Mouse (Mus musculus) v-Abl transformed pro-B cells (cell line): Measurements from ENCODE around the gene Ehd1.

ENCODE experiments used
- in situ Hi-C, 2 experiments: fragments of 400-800 bp; cut with MboI; formaldehyde crosslinking; loops; one replicate each; pipeline ENCODE4 v1.15.1; 2025; ENCODE audit not compliant: unreplicated experiment in 2 of 2

The Ehd1 gene

DNA sequence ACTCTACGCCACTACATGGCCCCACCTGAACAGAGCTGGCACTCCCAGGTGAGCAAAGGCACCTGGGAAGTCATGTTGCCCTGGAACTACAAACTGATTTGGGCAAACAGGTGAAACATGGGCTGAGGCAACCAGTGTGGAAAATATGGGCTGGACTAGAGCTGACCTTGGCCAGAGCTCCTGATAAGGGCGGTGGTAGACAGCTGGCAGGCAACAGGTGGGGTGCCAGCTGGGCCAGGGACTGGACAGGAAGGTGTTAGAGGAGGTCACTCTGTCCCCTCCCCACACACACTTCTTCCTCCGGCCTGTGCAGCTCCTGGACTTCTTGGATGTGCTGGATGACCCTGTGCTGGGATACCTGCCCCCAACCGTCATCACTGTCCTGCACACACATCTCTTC is 23.5 kb upstream of the Ehd1 start:
- in situ Hi-C loops, result no loop called here

DNA sequence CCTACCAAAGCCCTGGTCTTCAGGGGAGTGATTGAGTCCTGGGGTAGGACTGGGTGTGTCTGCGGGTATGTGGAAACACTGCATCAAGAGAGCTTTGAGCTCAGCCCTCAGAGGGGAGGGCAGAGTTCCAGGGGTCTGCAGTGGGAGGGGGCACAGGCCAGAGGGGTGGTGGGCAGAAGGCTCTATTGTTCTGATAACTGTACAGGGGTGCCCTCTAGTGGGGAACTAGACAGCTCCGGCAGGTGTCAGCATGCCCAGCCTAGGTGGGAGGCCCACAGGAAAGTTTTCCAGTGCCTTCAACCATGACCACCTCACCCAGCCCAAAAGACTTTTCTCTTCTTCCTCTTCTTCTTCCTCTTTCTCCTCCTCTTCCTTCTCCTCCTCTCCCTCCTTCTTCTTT is 16.1 kb upstream of the Ehd1 start:
- in situ Hi-C loops, result loop anchor here in 1 of 2 experiments (5.0 kb wide), 1 partner anchor 47 kb away; the partner anchor contains the start of gene Cdc42bpg

DNA sequence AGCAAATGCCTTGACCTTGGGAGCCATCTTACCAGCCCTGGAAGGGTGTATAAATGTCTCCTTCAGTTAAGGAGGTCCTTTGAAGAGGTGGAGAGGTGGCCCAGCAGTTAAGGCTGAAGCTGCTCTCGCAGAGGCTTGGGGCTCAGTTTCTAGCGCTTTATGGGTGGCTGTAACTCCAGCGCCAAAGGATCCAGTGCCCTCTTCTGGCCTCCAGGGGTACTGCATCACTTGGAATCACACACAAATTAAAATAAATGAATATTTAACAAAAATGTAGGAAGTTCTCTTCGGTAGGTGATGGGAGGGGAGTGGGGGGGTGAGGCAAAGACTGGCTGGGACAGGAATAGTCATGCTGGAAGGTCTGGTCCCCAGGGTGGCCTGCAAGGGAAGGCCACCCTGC is 15.6 kb upstream of the Ehd1 start:
- in situ Hi-C loops, result loop anchor here in 1 of 2 experiments (5.0 kb wide), 1 partner anchor 46 kb away; the partner anchor contains the start of gene Cdc42bpg

DNA sequence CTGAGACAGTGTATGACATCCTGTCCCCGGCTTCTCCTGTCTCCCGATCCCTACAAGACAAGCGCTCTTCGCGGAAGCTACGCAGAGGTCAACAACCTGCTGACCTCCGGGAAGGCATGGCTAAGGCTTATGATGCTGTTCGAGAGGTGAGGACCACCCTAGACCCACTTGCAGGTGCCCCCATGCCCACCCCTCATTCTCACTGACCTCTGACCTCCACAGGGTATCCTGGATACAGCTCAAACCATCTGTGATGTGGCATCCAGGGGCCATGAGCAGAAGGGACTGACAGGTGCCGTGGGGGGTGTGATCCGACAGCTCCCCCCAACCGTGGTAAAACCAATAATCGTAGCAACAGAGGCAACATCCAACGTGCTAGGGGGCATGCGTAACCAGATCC is 15.1 kb upstream of the Ehd1 start:
- in situ Hi-C loops, result loop anchor here in 1 of 2 experiments (5.0 kb wide), 1 partner anchor 46 kb away; the partner anchor contains the start of gene Cdc42bpg

DNA sequence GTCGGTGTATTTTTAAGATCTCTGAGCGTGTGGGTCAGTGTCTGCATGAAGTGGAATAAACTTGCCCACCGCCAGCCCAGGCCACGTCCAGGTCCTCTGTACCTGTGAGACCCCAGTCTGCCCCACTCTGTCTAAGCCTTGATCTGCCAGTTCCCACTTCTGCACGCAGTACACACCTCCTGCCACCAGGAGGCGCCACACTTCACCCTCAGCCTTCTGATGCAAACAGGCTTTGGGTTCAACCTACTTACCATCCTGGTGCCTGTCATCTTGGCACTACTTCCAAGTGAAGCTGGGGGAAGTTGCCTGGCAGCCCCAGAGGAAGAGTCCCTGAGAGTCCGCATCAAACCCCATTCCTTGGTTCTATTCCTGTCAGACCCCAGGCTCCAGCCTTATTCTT is 14.3 kb upstream of the Ehd1 start:
- in situ Hi-C loops, result loop anchor here in 1 of 2 experiments (5.0 kb wide), 1 partner anchor 45 kb away; the partner anchor contains the start of gene Cdc42bpg

DNA sequence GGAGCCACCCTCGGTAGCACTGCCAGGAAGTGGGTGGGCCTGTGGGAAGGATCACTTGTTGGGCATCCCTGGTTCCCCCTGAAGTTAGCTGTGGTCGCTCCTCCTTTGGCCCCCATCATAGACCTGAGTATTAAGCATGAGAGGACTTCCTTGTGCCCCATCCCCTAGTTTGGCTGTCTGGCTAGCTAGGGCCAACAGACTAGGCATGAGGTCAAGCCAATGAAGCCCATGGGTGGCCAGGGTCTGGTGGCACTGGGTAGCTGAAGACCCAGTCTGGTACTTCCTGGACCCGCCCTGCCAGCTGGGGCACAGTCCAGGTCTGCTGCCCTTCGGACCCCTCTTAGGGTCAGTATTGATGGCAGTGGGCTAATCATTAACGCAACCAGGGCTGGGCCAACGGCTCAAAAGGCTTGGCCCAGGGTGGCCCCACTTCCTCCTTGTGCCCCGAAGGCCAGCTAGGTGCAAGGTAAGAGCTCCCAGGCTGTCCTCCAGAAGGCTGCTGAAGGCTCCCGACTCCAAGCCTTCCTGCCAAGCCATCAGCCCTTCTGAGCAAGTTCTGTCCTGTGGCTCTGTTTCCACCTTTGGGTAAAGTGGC is 13.6 kb upstream of the Ehd1 start:
- in situ Hi-C loops, result loop anchor here in 1 of 2 experiments (5.0 kb wide), 1 partner anchor 44 kb away; the partner anchor contains the start of gene Cdc42bpg

DNA sequence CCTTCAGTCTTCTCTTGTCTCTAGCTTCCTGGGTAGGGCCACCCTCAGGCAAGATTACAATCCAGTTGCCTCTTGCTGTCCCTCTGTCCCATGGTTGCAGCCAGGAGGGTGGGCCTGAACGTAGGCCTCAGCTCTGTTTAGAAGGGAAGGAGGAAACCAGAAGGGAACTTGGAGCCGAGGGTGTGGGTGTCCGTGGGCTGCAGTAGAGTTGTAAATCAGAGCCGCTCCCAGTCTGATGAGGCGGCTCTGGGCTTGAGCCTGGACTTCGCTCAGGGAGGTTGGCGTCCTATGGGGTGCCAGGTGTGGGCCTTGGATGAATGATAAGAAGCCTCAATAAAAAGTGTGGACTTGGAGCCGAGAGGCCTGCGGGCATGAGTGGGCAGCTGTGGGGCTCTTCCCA is 12.3 kb upstream of the Ehd1 start:
- in situ Hi-C loops, result loop anchor here in 1 of 2 experiments (5.0 kb wide), 1 partner anchor 43 kb away; the partner anchor contains the start of gene Cdc42bpg

DNA sequence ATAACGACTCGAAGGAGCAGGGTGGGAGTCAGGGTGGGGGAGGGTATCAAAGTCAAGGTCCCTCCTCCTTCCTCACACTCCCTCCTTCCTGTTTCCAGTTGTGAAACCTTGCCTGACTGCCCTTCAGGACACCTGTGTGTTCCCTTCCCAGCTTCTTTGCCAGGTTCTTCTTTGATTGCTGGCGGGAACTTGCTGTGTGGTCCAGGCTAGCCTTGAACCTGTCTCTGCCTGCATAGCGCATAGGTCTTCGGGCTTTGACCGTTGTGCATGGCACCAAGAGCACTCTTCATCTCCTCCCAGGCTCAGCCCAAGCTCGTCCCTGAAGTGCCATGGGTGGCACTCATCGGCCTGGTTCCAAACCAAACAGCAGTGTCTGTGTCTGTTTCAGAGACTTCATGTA is 11.6 kb upstream of the Ehd1 start:
- in situ Hi-C loops, result loop anchor here in 1 of 2 experiments (5.0 kb wide), 1 partner anchor 42 kb away; the partner anchor contains the start of gene Cdc42bpg

DNA sequence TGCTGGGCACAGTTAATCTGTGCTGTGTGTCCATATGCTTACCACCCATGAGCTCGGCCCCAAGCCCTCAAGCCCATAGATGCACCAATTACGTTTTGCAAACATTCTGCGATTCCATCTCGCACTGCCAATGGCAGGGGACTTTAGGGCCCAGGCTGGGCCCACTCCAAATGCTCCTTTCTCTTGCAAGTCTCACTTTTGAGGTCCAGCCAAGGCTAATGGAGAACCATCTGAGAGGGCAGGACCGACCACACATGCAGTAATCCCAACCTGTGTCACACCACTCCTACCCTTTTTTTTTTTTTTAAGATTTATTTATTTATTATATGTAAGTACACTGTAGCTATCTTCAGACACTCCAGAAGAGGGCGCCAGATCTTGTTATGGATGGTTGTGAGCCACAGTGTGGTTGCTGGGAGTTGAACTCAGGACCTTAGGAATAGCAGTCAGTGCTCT is 10.8 kb upstream of the Ehd1 start:
- in situ Hi-C loops, result no loop called here

DNA sequence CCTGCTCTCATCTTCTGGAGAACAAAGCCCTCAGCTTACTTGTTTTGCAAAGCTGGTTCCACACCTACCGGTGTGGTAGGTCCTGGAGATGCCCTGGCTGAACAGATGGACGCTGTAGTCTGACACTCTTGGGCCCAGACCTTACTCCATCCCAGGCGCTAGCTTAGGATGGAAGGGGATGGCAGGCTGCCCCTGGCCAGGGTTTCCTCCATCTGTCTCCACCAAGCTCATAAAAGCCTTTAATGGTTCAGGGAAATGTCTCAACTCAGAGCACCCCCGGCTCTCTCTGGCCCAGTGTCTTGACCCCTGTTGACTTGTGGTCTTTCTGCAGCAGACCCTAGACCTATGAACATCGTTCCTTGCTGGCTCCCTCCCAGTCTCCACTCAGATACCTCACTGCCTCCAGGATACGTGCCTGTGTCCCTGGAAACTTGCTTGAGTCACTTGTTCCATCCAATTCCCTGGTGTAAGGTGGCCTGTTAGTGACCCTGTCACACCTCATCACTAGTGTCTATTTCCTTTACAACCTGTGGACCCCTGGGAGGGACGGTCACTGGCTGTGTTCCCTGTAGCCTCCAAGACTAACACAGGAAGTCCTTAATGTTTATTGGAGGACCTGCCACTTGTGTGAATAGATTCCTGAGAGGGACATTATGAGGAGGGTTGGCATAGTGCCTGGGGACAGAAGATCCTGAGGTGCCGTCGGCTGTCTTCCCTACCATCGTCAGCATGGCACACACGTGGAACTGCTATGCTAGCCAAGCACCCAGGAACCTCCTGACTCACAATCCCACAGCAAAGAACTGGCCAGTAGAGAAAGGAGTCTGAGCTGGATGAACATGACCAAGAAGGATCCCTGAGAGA is 9.0 kb upstream of the Ehd1 start:
- in situ Hi-C loops, result no loop called here

DNA sequence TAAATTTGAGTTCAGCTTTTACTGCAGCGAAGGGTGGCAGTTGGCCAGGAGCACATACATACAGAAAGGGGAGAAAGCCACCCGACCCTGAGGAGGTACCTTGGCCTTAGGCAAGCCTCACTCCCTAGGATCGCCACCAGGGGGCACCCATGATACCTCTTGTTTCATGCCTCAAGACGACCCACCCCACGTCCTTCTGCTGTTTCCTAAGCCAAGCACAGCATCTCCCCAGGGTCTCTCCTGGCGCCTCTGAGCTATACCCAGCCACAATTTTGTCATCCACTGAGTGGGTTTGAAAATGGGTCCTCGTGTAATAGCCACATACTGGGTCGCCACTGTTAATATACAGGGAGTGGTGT is 8.4 kb upstream of the Ehd1 start:
- in situ Hi-C loops, result no loop called here

DNA sequence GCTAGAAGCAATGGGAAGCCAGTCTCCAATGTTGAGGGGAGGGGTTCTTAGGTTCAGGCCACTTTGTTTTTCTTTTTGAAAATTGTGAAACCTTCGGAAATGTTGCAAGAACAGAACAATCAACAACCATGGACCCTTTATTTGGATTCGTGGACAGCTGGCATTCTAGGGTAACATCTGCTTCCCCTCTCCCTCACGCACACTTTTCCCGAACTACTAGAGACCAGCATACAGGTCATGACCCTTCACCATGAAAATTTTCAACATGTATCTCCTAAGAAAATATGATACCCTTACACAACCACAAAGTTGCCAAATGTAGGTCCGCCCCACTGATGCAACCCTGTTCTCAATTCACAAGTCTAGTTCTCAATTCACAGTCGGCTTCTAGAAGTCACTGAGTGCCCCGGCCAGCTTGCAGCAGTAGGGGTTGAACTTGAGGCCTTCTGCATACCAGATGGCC is 7.8 kb upstream of the Ehd1 start:
- in situ Hi-C loops, result no loop called here

DNA sequence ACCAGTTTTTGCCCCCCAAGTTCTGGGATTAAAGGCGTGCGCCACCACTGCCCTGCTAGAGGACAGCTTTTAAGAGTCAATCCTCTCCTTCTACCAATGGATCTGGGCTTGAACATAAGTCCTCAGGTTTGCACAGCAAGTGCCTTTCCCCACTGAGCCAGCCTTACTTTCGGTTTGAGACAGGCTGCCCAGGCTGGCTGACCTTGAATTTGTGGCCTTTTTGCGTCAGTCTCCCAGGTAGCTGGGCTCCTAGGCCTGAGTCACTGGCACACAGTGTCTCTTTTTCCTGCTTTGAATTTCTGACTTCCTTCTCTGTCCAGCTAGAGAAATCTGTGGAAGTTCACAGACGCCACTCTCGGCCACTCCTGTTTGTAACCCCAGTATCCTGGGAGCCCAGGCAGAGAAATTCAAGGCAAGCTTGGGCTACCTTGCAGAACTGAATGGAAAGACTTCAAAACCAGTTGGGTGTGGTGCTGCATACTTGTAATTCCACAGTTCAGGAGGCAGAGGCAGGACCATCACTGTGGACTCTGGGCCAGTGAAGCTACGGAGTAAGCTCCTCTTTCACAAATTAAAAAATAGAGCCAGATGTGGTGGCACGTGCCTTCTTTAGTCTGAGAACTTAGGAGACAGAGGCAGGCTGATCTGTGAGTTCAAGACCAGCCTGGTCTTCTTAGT is 6.6 kb upstream of the Ehd1 start:
- in situ Hi-C loops, result loop anchor here in 1 of 2 experiments (5.0 kb wide), 1 partner anchor 37 kb away; the partner anchor contains the start of gene Cdc42bpg

DNA sequence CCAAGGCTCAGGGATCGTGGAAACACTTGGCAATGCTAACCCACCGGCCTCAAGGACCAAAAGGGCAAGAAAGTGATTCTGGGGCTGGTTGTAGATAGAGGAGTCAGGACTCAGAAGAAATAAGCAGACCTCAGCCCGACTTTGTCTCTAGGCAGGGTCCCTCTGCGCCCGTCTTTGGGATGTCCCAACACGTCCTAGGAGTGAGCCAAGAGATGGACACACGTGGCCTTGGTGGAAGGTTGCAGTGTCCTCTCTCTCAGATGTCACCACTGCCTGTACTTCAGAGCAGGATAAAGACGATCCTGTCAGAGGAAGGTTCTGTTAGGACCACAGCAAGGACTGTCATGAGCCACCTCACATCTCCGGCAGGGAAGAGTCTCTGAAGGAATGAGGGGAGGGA is 5.9 kb upstream of the Ehd1 start:
- in situ Hi-C loops, result loop anchor here in 1 of 2 experiments (5.0 kb wide), 1 partner anchor 37 kb away; the partner anchor contains the start of gene Cdc42bpg

DNA sequence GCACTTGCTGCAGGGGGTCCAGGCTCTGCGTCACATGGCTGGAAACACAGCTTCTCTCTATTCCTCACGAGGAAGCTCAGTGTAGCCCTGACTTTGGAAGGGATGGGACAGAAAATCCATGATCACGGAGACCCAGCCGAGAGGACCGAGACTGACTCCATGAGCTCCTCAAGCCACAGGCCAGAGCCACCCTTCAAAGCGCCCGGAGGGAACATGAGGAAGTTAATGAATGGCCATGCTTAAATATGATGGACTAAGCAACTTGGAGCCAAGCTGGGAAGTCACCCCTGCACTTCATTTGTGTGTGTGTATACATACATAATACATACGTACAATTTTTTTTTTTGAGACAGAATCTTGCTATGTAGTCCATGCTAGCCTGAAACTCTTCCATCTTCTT is 5.3 kb upstream of the Ehd1 start:
- in situ Hi-C loops, result loop anchor here in 1 of 2 experiments (5.0 kb wide), 1 partner anchor 36 kb away; the partner anchor contains the start of gene Cdc42bpg

DNA sequence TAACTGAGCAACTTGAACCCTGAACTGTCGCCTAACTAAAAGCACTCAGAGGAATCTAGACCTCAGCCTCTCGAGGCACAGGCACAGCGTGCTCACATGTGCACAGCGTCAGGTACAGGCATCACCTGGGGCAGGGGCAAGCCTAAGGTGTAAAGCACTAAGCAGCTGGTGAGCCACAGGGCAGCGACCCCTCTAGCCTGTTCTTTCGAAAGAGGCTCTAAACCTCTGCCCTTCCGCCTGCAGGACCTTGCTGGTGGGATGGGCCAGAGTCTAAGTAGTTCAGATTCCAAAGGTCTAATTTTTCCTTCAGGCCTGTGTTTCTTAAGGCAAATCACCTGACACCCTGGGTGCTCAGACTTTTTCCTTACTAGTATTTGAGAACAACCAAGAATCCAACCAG is 4.5 kb upstream of the Ehd1 start:
- in situ Hi-C loops, result loop anchor here in 1 of 2 experiments (5.0 kb wide), 1 partner anchor 35 kb away; the partner anchor contains the start of gene Cdc42bpg

DNA sequence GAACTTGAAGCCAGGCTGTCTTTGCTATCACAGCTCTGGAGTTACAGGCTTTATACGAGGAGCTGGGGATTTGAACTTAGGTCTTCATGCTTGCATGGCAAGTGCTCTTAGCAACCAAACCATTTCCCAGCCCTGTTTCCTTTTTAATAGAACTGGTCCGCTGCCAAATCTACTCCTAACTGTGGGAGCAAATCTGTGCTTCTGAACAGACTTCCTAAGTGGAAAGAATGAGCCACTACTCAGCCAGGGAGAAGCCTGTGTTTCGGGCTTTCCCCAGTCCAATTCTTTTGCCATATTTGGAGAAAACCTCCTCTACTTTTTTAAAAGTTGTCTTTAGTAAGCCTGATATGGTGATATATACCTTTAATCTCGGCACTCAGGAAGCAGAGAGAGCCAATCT is 3.8 kb upstream of the Ehd1 start:
- in situ Hi-C loops, result loop anchor here in 1 of 2 experiments (5.0 kb wide), 1 partner anchor 35 kb away; the partner anchor contains the start of gene Cdc42bpg

DNA sequence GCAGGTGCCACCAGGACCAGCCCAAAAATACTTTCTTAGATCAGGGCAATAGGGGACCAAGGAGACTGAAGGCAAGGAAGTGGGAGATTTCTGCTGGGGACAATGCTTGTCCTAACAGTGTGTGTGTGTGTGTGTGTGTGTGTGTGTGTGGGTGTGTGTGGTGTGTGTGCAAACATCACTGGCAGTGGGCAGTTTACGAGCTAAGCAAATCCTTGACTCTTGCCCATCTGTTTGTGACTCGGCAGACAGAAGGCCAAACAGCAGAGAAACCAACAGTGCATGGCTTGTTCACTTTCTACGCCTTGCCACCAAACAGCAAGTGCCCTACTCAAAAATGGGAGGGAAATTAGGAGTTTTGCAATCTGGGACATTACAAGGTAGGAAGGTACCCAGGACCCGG is 2.9 kb upstream of the Ehd1 start:
- in situ Hi-C loops, result loop anchor here in 1 of 2 experiments (5.0 kb wide), 1 partner anchor 34 kb away; the partner anchor contains the start of gene Cdc42bpg

DNA sequence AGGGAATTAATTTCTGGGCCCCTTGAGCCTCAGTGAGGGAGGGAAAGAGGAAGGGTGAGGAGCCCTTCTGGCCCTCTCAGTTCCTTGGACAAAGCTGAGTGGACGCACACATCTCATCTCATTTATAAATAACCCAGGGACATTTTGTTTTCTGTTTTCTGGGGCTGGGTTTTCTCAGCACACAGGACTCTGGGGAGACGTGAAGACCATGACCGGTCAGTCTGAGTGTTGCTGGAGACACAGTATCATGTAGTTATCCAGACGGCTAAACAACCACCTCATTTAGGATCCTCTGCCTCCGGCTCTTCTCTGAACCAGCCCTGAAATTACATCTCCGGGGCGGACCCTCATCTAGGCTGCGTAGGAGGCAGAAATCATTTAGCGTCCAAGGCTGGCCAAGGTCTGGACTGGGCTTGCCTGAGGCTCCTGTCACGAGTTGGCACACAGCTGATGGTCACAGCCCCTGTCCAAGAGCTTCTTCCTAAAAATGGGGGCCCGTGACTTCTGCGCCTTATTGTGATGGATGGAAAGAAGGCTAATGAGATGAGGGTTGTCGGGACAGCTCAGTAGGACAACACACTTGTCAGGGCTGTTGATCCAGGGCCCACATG is 2.4 kb upstream of the Ehd1 start:
- in situ Hi-C loops, result loop anchor here in 1 of 2 experiments (5.0 kb wide), 1 partner anchor 33 kb away; the partner anchor contains the start of gene Cdc42bpg
